Mouse (Mus musculus) ES-E14 (cell line): ENCODE measurements around the gene Cst6.

Experiments used
- CHD2 ChIP-seq: IDR thresholded peaks from 2 replicates; pipeline ENCODE4 v1.6.1; 2014; ENCODE audit warnings: mild to moderate bottlenecking, low read depth, low read length, inconsistent platforms
- HCFC1 ChIP-seq: IDR thresholded peaks from 2 replicates; pipeline ENCODE4 v1.6.1; 2012; ENCODE audit warnings: low read length, inconsistent platforms, borderline replicate concordance; ENCODE audit not compliant: insufficient read depth
- MAFK ChIP-seq: IDR thresholded peaks from 2 replicates; pipeline ENCODE4 v1.6.1; 2014; ENCODE audit warnings: mild to moderate bottlenecking, low read depth, low read length, inconsistent platforms; ENCODE audit not compliant: insufficient read depth
- ZC3H11A ChIP-seq: IDR thresholded peaks from 2 replicates; pipeline ENCODE4 v1.6.1; 2012; ENCODE audit warnings: low read depth, mild to moderate bottlenecking, inconsistent platforms, low read length, borderline replicate concordance
- ZNF384 ChIP-seq: IDR thresholded peaks from 2 replicates; pipeline ENCODE4 v1.6.1; 2012; ENCODE audit warnings: low read depth, low read length, inconsistent platforms

GRCm38 (mm10) chr19:5394168-5394567 lies 44.8 kb upstream of the Cst6 start:
- TF ChIP-seq ZNF384 (no peak), CHD2 (no peak), ZC3H11A (no peak), HCFC1 (no peak), MAFK (no peak)
